Mouse (Mus musculus) erythroblast, embryonic 14.5 days (primary cell): ENCODE results near the gene Ift27.

Source experiments
- GATA1 ChIP-seq: IDR thresholded peaks from 2 replicates; pipeline ENCODE4 v1.6.1; 2012; ENCODE audit warnings: low read length, inconsistent platforms, mixed read lengths
- TAL1 ChIP-seq: IDR thresholded peaks from 3 replicates; pipeline ENCODE4 v1.6.1; 2012; ENCODE audit warnings: low read length, inconsistent platforms, mixed read lengths

- no peak for TF ChIP-seq TAL1
- no peak for TF ChIP-seq GATA1
Measured at GRCm38 (mm10) chr15:78134606-78135005, 39.3 kb downstream of the Ift27 start.
